Mouse (Mus musculus) mesoderm, embryonic 11.5 days (tissue): ENCODE measurements at regions not wholly inside any gene's neighbourhood (a gene's known extent, or its start where the extent isn't known, plus 50 kb on each side); places are given as distances from the start of the nearest gene placed in this dataset.

Source experiments
- DNase-seq: peaks from one replicate; pipeline ENCODE4 v3.0.0-alpha.2; 2012; ENCODE audit warnings: low read depth, low spot score

- peak; percentile 76 for DNase-seq
Observed at GRCm38 (mm10) chr7:31208237-31209054, 52.8 kb upstream of the Gramd1a start.

GRCm38 (mm10) chr7:31207563-31208236 lies 52.0 kb upstream of the Gramd1a start:
- DNase-seq: no peak
